Mouse (Mus musculus) frontal cortex, postnatal 14 days (tissue): ENCODE data around the gene Serp2.
A peak's percentile ranks its signal among the peaks of the same experiment; 100 is the strongest.

Experiments used
- DNase-seq, 2 experiments: peaks; one replicate each; pipeline ENCODE4 v3.0.0; 2022; ENCODE audit warnings: low spot score in 2 of 2

Serp2 gene

DNA sequence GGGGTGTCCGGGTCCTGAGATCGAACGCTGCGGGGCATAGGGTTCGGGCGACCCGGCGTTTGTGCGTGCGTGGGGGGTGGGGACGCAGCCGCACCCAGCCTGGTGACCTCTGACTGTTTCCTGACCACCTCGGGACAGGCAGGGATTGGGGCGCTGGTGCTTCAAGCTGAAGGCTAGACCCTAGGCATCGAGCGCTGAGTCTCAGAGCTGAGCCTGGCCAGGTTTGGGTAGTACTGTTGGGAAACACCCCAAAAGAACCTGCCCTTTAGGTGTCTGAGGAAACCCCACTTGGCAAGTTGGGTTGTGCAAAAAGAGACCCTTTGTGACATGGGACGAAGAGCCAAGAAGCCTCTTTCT lies at the start of gene Serp2:
Serp2 (minus strand) TSS at position 38 of the 357 bp plus-strand sequence.
- no peak for DNase-seq

DNA sequence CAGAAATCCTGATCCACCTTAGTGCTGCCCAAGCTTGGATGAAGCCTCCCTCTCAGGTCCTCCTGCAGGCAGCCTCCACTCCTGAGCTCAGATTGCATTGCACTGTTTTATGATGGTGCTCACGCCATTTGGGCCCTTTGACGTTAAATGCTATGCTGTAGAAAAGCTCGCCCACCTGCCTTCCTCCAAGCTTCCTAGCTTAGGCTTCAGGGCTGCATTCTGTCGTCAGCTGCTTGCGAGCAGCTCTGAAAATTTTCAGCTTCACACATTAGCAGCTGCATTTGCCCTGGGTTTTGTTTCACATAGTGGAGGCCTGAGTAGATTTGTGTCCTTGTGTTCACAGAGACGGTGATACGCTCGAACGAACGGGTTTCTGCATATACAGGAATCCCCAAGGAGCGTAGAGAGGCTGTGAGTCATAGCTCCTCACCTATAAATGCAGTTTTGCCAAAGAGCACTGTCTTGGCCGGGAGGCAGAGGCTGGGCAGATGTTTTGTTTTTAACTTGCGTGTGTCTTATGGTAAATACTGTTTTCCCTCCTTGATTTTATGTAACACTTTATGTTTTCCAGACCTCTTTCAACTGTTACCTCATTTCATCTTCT lies 49.3 kb upstream of the Serp2 start:
- DNase-seq: no peak

DNA sequence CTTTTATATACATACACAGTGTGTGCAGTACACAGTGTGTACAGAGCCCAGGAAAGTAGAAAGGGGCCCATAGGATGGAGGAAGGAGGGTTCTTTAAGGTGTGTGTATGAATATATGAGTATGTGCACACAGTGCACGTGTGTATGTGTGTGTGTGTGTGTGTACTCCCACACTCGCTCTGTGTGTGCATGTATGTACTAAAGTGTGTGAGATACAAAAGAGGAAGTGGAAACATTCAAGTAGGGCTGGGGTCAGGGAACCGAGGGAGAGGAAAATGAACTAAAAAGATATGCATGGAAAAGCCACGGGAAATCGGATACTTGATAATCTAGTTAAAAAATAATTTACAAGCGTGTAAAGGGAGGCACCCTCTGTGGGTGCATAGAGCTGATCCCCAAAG lies 47.3 kb upstream of the Serp2 start:
- no peak for DNase-seq

DNA sequence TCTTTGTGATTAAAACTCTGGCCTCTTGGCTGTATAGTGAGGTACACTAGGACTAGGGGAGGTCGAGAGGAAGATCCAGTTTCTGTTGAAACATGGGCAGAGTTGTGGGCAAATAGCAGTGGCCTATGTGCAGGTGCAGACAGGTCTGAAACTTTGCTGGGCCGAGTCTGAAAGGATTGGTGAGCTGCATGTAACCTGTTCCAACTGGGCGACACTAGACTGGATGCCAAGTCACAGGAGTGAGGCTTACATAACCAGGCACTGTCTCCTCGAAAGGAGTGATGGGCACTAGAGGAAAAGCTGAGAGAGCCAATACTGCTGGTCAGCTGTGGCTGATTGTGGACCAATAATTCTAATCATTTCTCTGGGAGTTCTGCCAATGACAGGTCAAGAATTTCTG lies 45.0 kb upstream of the Serp2 start:
- DNase-seq: no peak

DNA sequence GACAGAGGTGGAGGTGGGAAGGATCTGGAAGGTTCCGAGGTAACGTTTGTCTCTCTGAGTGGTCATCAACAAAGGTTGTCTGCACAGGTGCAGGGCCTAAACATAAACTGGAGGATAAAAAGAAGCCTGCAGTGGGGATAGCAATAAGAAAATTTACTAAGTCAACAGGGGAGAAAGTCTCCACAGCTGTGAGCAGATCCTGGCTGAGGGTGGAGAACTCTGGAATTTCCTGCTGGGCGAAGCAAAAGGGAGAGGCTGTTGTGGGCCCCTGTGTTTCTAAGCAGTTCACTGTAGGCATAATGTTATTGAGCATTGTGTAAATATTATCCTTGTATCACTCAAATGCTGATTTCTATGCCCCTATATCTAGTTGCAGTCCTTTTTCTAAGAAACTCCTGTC lies 43.7 kb upstream of the Serp2 start:
- no peak for DNase-seq

DNA sequence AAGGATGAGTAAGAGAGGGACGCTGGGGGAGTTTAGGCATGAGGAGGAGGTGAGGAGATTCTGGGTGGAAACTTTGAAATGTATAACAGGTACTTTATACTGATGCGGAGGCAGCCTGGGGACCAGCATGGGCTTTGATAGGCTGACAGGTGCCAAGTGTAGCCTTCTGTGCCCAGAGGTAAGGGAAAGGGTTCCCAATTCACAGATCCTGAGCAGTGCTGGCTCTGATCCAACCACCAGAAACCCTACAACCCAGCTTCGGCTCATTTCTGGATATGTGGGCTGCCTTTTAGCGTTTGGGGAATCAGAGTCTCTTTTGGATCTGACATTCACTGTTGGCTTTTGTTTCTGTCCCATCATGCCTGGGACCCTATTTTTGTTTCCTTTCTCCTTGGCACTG lies 43.0 kb upstream of the Serp2 start:
- no peak for DNase-seq

DNA sequence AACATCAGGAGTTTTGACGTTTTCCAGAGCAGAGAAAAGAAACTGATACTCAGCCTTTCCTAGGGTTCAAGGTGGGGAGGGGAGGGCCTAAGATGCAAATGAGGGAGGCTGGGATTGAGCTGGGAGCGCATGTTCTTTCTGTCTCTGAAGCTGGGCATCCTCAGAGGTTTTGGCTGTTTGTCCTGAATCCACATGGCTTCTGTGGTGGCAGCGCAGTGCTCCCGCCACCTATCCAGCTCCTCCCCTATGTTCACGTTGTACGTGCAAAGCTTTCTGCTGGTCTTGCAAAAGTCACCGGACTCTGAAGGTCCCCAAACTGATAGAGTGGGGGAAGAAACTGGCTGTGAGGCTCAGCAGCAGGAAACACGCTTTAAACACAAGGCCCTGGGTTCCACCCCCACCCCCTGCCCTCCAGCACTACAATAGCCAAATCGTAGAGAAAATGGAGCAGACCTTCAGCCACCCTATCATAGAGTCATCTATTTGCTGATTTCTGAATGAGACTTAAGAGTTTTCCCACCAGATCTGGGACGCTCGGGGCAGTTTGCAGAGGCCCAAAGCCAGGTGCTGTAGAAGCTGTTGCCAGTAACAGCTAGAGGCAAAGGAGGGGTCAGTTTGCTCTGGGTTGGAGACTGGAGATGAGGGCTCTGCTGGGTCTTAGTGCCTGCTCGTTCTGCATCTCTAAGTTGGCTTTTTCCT lies 42.0 kb upstream of the Serp2 start:
- DNase-seq: peak in 1 of 2 experiments; percentile 22

DNA sequence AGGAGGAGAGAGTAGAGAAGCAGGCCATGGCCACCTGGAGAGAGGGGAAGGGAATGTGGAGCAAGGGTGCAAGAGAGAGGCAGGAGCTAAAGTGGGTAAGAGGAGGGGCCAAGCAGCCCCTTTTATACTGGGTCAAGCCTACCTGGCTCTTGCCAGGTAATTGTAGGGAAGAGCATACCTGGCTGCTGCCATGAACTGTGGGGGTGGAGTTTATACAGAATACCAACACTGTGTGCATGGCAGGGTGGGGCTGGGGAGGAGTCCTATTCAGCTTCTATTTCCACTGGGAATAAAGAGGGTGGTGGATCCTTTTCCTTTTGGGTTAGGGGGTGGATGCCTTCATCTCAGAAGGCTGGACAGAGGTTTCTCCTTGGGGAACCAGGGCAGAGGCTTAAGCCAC lies 41.1 kb upstream of the Serp2 start:
- no peak for DNase-seq

DNA sequence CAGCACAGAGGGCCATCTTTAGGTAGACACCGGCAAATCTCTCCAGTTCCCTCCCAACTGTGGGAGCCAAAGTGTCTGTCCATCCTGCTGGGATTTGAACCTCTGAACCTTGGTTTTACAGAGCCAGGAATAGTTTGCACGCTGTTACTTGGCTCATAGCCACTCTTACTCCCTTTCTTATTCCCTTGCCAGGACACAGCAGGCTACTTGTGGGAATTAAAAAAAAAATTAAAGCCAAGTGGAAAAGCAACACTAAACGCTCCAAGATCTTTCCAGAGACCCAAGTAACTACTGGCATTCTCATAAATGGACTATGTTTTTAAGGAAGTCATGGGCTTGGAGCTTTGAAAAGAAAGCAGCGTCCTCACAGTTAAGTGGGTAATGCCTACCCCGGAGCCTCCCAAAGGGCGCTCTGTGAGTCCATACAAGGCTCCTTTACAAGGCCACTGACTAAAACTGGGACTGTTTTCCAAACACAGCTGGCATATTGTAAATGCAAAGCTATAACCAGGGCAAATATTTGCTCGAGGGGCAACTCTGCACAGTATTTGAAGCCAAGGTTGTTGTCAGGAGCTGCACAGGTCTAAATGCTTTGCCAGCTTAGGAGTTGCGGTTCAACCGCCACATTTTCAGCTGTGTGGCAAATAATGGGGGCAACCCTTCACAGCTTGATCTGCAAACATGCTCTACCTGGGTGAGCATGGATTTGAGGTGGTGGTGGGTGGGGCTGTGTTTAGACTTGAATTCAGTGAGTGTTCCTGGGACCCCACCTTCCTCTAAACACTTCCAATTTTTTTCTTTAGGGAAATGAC lies 38.6 kb upstream of the Serp2 start:
- DNase-seq: no peak

DNA sequence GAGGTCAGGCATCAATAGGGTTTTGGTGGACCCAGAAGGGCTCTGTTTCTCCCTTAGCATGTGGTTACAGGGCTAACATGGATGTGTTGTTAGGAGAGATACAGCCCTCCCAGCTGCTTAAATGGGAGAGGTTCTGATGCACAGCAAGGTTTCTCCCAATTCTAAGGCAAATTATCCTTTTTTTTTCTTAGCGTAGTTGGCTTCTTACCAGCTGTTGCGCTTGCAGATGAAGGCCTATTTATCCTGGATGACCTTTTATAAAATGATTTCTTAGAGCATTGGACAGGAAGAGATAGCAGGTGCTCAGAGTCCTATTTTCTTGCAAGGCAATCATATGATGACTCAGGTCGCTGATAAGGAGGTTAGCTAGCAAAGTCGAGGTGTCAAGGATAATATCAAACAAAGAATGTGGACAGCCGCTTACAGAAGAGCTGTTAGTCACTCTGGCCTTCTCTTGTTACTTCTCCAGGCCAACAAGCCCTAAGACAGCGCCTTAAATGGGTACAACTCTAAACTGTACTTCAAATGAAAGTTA lies 37.7 kb upstream of the Serp2 start:
- DNase-seq: no peak

DNA sequence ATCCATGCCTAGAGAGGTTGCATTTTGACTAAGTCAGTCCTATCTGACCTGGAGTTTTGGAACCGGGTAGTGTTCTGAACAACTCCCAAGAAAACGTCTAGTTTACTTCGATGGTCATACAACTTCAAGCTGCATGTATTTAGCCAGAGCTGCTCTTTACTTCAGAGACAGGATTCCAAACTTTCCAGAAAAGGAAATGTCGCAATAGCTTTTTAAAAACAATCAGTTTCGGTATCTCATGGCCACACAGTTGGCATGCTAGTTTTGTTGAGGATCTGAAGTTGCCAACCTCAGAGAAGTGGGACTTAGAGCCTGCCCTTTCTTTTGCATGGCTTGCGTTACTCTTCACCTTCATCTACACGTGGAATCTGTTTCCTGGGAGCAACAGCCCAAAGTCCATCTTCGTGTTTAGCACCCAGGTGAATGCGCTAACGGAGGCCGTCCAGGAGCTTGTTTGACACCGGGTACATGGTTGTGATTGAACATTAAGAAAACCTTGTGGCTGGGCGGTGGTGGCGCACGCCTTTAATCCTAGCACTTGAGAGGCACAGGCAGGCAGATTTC lies 37.0 kb upstream of the Serp2 start:
- DNase-seq: no peak

DNA sequence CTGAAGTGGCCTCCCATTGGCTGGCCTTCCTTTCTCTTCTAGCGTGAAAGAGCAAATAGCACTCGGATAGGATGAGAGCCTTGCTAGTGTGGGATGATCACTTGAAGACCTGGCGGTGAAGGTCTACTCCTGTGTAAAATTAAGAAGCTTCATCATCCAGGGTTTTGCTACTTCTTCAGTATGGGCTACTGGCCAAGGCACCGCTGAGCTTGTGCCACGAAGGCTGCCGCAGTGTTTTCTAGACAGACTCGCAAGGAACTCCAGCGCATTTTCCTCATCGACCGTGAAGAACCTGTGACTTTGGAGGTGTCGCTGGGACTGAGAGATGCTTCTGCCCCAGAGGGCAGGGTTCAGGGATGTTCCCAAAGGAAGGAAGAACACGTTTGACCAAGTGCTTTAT lies 36.0 kb upstream of the Serp2 start:
- DNase-seq: no peak

DNA sequence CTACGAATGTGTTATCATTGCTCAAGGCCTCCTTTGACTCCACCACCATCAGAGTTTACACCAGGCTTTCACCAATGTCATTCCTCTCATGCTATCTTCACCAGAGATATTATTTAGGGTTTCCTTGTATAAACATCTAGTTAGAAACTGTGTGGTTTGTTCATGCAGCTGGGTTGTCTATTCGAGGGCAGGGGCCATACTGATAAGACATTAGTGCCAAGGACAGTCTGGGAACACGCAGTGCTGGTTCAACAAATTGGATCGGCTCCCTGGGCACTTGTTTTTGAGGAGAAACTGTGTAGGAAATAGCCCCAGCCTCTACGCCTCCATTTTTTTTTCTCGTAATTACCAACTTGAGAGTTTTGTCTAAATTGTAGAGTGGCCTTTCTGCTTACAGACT lies 35.4 kb upstream of the Serp2 start:
- DNase-seq: no peak

DNA sequence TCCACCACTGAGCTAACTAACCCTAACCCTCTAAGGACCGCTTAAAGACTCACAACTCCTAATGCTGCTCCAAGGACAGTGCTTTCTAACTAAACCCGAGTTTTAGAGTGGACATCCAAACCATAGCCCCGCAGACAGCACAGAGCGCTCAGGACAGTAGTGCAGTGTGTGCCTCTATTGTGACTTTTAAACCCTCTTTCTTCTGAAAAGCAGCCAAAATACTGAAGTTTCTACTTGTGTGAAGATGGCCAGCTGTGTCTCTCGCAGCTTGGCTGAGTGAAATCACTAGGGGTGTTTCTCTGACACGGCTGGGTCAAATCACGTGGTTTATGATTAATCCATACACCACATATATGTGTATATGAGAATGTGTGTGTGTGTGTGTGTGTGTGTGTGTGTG lies 33.4 kb upstream of the Serp2 start:
- no peak for DNase-seq

DNA sequence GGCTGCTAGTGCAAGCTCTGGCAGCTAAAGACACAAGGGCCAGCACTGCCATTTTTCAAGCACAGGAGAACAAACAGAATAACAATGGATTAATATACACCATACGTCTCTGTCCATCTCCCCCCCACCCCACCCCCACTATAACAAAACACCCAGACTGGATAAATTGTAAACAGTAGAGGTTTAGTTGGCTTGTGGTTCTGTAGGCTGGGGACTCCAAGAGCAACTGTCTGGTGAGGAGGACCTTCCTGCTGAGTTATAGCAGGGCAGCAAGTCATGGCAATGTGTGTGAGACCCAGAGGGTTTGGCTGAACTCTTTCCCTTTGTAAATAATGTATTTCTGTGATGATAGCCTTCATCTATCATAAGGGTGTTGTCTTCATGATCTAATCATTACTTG lies 33.0 kb upstream of the Serp2 start:
- no peak for DNase-seq

DNA sequence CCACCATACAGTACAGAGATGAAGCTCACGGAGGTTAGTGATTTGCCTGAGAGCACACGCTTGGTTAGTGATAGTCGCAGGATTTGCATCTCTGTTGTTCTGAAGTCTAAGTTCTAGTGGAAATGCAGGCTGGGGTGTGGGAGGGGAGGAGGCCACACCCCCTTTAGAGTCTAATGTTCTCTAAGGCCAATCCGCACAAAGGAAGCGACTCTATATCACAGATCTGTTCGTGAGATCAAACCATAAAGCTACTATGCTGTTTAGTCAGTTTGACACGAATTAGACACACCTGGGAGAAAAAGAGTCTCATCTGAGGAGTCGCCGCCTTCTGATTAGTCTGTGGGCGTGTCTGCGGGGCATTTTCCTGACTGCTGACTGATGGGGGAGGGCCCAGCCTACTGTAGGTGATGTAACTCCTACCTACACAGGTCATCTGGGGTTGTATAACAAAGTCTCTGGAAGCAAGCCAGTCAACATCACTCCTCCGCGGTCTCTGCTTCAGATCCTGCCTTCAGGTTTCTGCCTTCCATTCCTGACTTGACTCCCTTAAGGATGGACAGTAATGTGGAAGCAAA lies 29.2 kb upstream of the Serp2 start:
- DNase-seq: no peak

DNA sequence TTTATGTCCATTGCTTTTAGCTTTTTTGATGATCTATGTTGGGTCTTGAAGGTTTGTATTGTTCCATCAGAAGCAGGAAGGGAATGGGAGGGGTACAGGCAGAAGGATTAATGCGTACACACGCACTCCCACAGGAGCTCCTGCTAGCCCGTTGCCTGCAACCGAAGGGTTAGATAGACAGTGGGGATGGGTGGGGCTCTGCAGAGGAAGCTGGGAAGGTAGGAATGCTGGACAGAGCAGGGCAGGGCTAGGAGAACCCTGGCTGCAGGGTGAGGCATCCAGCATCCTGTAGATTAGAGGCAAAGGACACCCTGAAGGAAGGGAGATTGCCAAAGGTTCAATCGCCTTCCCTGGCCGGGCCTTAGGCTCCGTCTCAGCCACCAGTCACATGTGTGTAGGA lies 27.3 kb upstream of the Serp2 start:
- DNase-seq: no peak

DNA sequence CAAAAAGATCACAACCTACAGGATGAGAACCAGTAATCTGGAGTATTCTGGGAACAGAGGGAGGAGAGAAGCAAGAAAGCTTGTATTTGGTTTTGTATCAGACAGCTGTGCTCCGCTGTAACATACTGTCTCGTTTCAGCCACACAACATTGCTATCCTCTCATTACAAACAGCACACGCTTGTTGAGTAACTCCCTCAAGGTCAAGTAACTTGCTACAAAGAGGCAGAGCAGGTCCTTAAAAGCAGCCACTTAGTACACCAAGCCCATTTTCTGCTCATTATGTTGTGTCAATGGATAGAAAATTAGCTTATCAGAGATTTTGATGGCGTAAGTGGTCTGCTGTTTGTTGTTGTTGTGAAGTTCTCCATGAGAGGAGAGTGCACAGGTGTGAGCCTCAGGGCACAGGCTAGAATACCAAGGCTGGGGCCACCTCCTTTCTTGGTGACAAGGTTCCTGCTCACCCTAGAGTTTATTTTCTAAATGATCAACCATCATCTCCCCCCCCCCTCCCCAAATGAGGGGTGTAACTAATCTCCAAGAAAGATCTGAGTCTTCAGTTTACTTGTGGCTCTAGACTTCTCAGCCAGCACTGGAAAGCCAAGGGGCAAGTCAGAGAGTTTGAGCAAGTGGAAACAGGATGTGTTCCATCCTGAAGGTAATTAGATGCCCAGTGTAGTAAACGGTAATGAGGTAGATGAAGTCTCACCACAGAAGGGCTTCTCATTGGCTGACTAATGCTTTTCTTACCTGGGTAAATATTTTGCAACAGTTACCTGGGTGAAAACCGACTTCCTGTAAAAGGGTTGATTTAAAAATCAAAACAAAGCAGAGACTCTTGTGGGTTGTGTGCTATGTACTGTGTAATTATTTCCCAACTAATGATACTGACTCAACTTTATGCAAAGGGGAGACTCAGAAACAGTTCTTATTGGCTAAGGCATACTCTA lies 25.6 kb upstream of the Serp2 start:
- no peak for DNase-seq

DNA sequence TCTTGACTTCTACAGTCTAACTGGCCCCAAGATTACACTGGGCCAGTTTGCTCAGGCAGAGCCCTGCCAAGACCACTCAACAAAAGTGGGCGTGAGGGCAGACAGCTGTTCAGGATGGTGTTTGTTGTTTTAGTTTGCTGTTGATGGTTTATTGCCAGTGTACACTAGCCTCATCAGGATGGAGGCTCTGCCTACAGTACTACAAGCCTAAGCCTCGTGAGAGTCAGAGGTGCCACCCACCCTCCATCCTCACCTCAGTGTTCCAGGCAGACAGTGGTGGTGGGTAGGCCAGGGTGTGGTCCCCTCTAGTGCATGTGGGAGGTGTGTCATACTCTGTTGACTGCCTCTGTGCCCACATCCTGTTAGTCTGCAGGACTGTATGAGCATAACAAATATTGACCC lies 23.0 kb upstream of the Serp2 start:
- no peak for DNase-seq

DNA sequence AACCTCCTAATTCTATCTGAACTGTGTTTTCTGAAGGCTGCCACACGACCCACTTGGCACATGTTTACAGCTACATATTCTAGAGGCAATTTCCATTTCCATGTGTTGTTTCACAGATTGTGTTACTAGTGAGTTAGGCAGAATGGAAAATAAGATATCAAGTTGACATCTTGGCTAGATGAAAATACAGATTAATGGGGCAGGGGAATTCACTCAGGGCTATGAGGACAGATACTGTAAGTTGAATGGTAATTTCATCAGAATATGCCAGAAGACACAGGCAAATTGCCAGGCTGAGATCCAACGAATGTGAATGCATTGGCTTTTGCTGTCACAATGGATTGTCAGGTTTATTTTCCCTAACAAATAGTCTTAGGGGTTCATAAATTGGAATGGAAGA lies 21.2 kb upstream of the Serp2 start:
- no peak for DNase-seq

DNA sequence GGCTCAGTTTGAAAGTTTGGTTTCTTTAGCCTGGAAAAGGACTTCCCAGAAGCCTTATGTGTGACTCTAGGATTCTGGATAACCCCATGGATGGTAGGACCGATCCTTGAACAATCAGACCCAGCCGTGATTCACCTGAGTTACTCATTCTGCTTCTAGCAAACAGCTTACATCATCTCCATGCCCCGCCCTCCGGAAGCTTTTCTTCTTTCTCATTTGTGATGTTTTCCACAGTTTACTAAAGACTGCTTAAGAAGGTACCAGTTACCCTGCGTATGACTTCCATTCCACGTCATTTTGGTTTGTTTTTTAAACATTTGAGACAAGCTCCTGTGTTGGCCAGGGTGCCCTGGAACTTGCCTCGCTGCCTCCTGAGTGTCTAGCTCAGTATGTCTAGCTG lies 13.6 kb upstream of the Serp2 start:
- DNase-seq: no peak
